Mouse (Mus musculus): ENCODE data around the gene Tshb. TPM values are rescaled to one million over a fixed set of nuclear protein-coding genes. Genes with fewer than 3 reads are reported as not detected.

The Tshb gene
- polyA plus RNA-seq, 1 experiment from 2014 or later, result 0.58 TPM

- H3K27me3 ChIP-seq (ENCODE audit: control insufficient read depth, insufficient read depth, low read length), result no peaks in the 10 kb centered on the region
- H3K9me3 ChIP-seq (ENCODE audit: control insufficient read depth, low read length), result no peaks in the 10 kb centered on the region
- 0 out of 2 replicates have a peak, but pooled peaks cover under 1% of the 10 kb centered on the region for H3K36me3 ChIP-seq (ENCODE audit: control insufficient read depth, insufficient read depth, low read length)
- no peak for ATAC-seq (ENCODE audit: low read depth)
- no peak overlapping the region for H3K4me3 ChIP-seq (ENCODE audit: low read depth, low read length)
- no peak overlapping the region for H3K9ac ChIP-seq (replicated peaks; ENCODE audit: low read depth, low read length)
- WGBS, result 75% methylated on average over 1 of the region's 1 CpGs
- H3K4me1 ChIP-seq (ENCODE audit: control insufficient read depth, insufficient read depth, low read length), result no peaks in the 10 kb centered on the region
- H3K27ac ChIP-seq (ENCODE audit: low read depth, low read length), result no peak overlapping the region
- H3K4me2 ChIP-seq (ENCODE audit: low read depth, low read length), result no peak overlapping the region
Measured at GRCm38 (mm10) chr3:102755801-102756200, 26.7 kb downstream of the Tshb start.

- Histone ChIP-seq H3K27ac (ENCODE audit: low read depth, low read length) (no peak overlapping the region), H3K9me3 (ENCODE audit: control insufficient read depth, low read length) (no peaks in the 10 kb centered on the region), H3K36me3 (ENCODE audit: control insufficient read depth, insufficient read depth, low read length) (0 out of 2 replicates have a peak, but pooled peaks cover 6% of the 10 kb centered on the region), H3K4me1 (ENCODE audit: control insufficient read depth, insufficient read depth, low read length) (no peaks in the 10 kb centered on the region), H3K27me3 (ENCODE audit: control insufficient read depth, insufficient read depth, low read length) (no peaks in the 10 kb centered on the region), H3K4me2 (ENCODE audit: low read depth, low read length) (no peak overlapping the region), H3K4me3 (ENCODE audit: low read depth, low read length) (no peak overlapping the region), H3K9ac (replicated peaks; ENCODE audit: low read depth, low read length) (no peak overlapping the region)
- WGBS, result 86% methylated on average over 5 of the region's 5 CpGs
- ATAC-seq (ENCODE audit: low read depth), result no peak
Measured at GRCm38 (mm10) chr3:102752457-102752856, 30.1 kb downstream of the Tshb start.

- Histone ChIP-seq H3K9me3 (ENCODE audit: control insufficient read depth, low read length) (no peaks in the 10 kb centered on the region), H3K27ac (ENCODE audit: low read depth, low read length) (no peak overlapping the region), H3K4me1 (ENCODE audit: control insufficient read depth, insufficient read depth, low read length) (no peaks in the 10 kb centered on the region), H3K4me3 (ENCODE audit: low read depth, low read length) (no peak overlapping the region), H3K36me3 (ENCODE audit: control insufficient read depth, insufficient read depth, low read length) (0 out of 2 replicates have a peak, but pooled peaks cover 6% of the 10 kb centered on the region), H3K4me2 (ENCODE audit: low read depth, low read length) (no peak overlapping the region), H3K9ac (replicated peaks; ENCODE audit: low read depth, low read length) (no peak overlapping the region), H3K27me3 (ENCODE audit: control insufficient read depth, insufficient read depth, low read length) (no peaks in the 10 kb centered on the region)
- WGBS, result 94% methylated on average over 4 of the region's 4 CpGs
- ATAC-seq (ENCODE audit: low read depth), result no peak
Measured at GRCm38 (mm10) chr3:102752053-102752452, 30.5 kb downstream of the Tshb start.

GRCm38 (mm10) chr3:102751536-102751935 lies 31.0 kb downstream of the Tshb start:
- H3K27me3 ChIP-seq (ENCODE audit: control insufficient read depth, insufficient read depth, low read length), result no peaks in the 10 kb centered on the region
- no peak overlapping the region for H3K9ac ChIP-seq (replicated peaks; ENCODE audit: low read depth, low read length)
- no peak overlapping the region for H3K27ac ChIP-seq (ENCODE audit: low read depth, low read length)
- H3K4me1 ChIP-seq (ENCODE audit: control insufficient read depth, insufficient read depth, low read length), result no peaks in the 10 kb centered on the region
- ATAC-seq (ENCODE audit: low read depth), result no peak
- no peaks in the 10 kb centered on the region for H3K9me3 ChIP-seq (ENCODE audit: control insufficient read depth, low read length)
- H3K4me2 ChIP-seq (ENCODE audit: low read depth, low read length), result no peak overlapping the region
- WGBS, result 95% methylated on average over 3 of the region's 3 CpGs
- H3K4me3 ChIP-seq (ENCODE audit: low read depth, low read length), result no peak overlapping the region
- 0 out of 2 replicates have a peak, but pooled peaks cover 6% of the 10 kb centered on the region for H3K36me3 ChIP-seq (ENCODE audit: control insufficient read depth, insufficient read depth, low read length)

GRCm38 (mm10) chr3:102751136-102751535 lies 31.4 kb downstream of the Tshb start:
- Histone ChIP-seq H3K36me3 (ENCODE audit: control insufficient read depth, insufficient read depth, low read length) (0 out of 2 replicates have a peak, but pooled peaks cover 6% of the 10 kb centered on the region), H3K4me2 (ENCODE audit: low read depth, low read length) (no peak overlapping the region), H3K27ac (ENCODE audit: low read depth, low read length) (no peak overlapping the region), H3K4me1 (ENCODE audit: control insufficient read depth, insufficient read depth, low read length) (no peaks in the 10 kb centered on the region), H3K9me3 (ENCODE audit: control insufficient read depth, low read length) (no peaks in the 10 kb centered on the region), H3K4me3 (ENCODE audit: low read depth, low read length) (no peak overlapping the region), H3K9ac (replicated peaks; ENCODE audit: low read depth, low read length) (no peak overlapping the region), H3K27me3 (ENCODE audit: control insufficient read depth, insufficient read depth, low read length) (no peaks in the 10 kb centered on the region)
- WGBS, result 85% methylated on average over 5 of the region's 5 CpGs
- no peak for ATAC-seq (ENCODE audit: low read depth)

- no peak overlapping the region for H3K9ac ChIP-seq (replicated peaks; ENCODE audit: low read depth, low read length)
- H3K36me3 ChIP-seq (ENCODE audit: control insufficient read depth, insufficient read depth, low read length), result 0 out of 2 replicates have a peak, but pooled peaks cover 6% of the 10 kb centered on the region
- H3K9me3 ChIP-seq (ENCODE audit: control insufficient read depth, low read length), result no peaks in the 10 kb centered on the region
- no peak overlapping the region for H3K27ac ChIP-seq (ENCODE audit: low read depth, low read length)
- no peak overlapping the region for H3K4me2 ChIP-seq (ENCODE audit: low read depth, low read length)
- H3K4me3 ChIP-seq (ENCODE audit: low read depth, low read length), result no peak overlapping the region
- H3K27me3 ChIP-seq (ENCODE audit: control insufficient read depth, insufficient read depth, low read length), result no peaks in the 10 kb centered on the region
- ATAC-seq (ENCODE audit: low read depth), result no peak
- no peaks in the 10 kb centered on the region for H3K4me1 ChIP-seq (ENCODE audit: control insufficient read depth, insufficient read depth, low read length)
- 89% methylated on average over 5 of the region's 5 CpGs for WGBS
Measured at GRCm38 (mm10) chr3:102748686-102749085, 33.8 kb downstream of the Tshb start.

- 82% methylated on average over 3 of the region's 3 CpGs for WGBS
- no peak overlapping the region for H3K27ac ChIP-seq (ENCODE audit: low read depth, low read length)
- no peaks in the 10 kb centered on the region for H3K9me3 ChIP-seq (ENCODE audit: control insufficient read depth, low read length)
- H3K36me3 ChIP-seq (ENCODE audit: control insufficient read depth, insufficient read depth, low read length), result 0 out of 2 replicates have a peak, but pooled peaks cover 6% of the 10 kb centered on the region
- no peaks in the 10 kb centered on the region for H3K4me1 ChIP-seq (ENCODE audit: control insufficient read depth, insufficient read depth, low read length)
- ATAC-seq (ENCODE audit: low read depth), result no peak
- no peak overlapping the region for H3K4me2 ChIP-seq (ENCODE audit: low read depth, low read length)
- no peak overlapping the region for H3K9ac ChIP-seq (replicated peaks; ENCODE audit: low read depth, low read length)
- no peak overlapping the region for H3K4me3 ChIP-seq (ENCODE audit: low read depth, low read length)
- H3K27me3 ChIP-seq (ENCODE audit: control insufficient read depth, insufficient read depth, low read length), result no peaks in the 10 kb centered on the region
Measured at GRCm38 (mm10) chr3:102748038-102748437, 34.5 kb downstream of the Tshb start.

- ATAC-seq (ENCODE audit: low read depth), result no peak
- Histone ChIP-seq H3K9ac (replicated peaks; ENCODE audit: low read depth, low read length) (no peak overlapping the region), H3K9me3 (ENCODE audit: control insufficient read depth, low read length) (no peaks in the 10 kb centered on the region), H3K27me3 (ENCODE audit: control insufficient read depth, insufficient read depth, low read length) (no peaks in the 10 kb centered on the region), H3K4me1 (ENCODE audit: control insufficient read depth, insufficient read depth, low read length) (no peaks in the 10 kb centered on the region), H3K27ac (ENCODE audit: low read depth, low read length) (no peak overlapping the region), H3K4me2 (ENCODE audit: low read depth, low read length) (no peak overlapping the region), H3K4me3 (ENCODE audit: low read depth, low read length) (no peak overlapping the region), H3K36me3 (ENCODE audit: control insufficient read depth, insufficient read depth, low read length) (0 out of 2 replicates have a peak, but pooled peaks cover 6% of the 10 kb centered on the region)
- 92% methylated on average over 4 of the region's 4 CpGs for WGBS
Measured at GRCm38 (mm10) chr3:102746174-102746573, 36.3 kb downstream of the Tshb start.

GRCm38 (mm10) chr3:102744657-102745056 lies 37.9 kb downstream of the Tshb start:
- Histone ChIP-seq H3K36me3 (ENCODE audit: control insufficient read depth, insufficient read depth, low read length) (no peaks in the 10 kb centered on the region), H3K27me3 (ENCODE audit: control insufficient read depth, insufficient read depth, low read length) (no peaks in the 10 kb centered on the region), H3K27ac (ENCODE audit: low read depth, low read length) (no peak overlapping the region), H3K4me1 (ENCODE audit: control insufficient read depth, insufficient read depth, low read length) (no peaks in the 10 kb centered on the region), H3K9ac (replicated peaks; ENCODE audit: low read depth, low read length) (no peak overlapping the region), H3K4me2 (ENCODE audit: low read depth, low read length) (no peak overlapping the region), H3K4me3 (ENCODE audit: low read depth, low read length) (no peak overlapping the region), H3K9me3 (ENCODE audit: control insufficient read depth, low read length) (no peaks in the 10 kb centered on the region)
- ATAC-seq (ENCODE audit: low read depth), result no peak
- 41% methylated on average over 5 of the region's 5 CpGs for WGBS

Measured in neural tube, embryonic 14.5 days (tissue).